Mouse (Mus musculus) midbrain, embryonic 10.5 days (tissue): ENCODE measurements around the gene Izumo1r. TPM values are rescaled to one million over a fixed set of nuclear protein-coding genes. Genes with fewer than 3 reads are reported as not detected.
A peak's percentile ranks its signal among the peaks of the same experiment; 100 is the strongest.

Experiments used
- DNase-seq: peaks from one replicate; pipeline ENCODE4 v3.0.0-alpha.2; 2017; ENCODE audit warnings: low spot score
- H3K27ac ChIP-seq: fragments of 300-500 bp; sonication (generic); replicated peaks from 2 replicates; pipeline ENCODE4 v1.5.1; 2016; ENCODE audit warnings: mild to moderate bottlenecking
- H3K27me3 ChIP-seq: fragments of 300-500 bp; sonication (generic); 2 replicates; pipeline ENCODE4 v1.6.1; 2016; ENCODE audit warnings: low read depth, mild to moderate bottlenecking; ENCODE audit not compliant: poor library complexity, severe bottlenecking
- H3K36me3 ChIP-seq: fragments of 300-500 bp; sonication (generic); 2 replicates; pipeline ENCODE4 v1.6.1; 2016; ENCODE audit warnings: mild to moderate bottlenecking, moderate library complexity
- H3K4me1 ChIP-seq: fragments of 300-500 bp; sonication (generic); 2 replicates; pipeline ENCODE4 v1.6.1; 2016
- H3K4me3 ChIP-seq: fragments of 300-500 bp; sonication (generic); 2 replicates; pipeline ENCODE4 v1.5.1; 2016; ENCODE audit warnings: mild to moderate bottlenecking, moderate library complexity
- H3K9me3 ChIP-seq: fragments of 300-500 bp; sonication (generic); replicated peaks from 2 replicates; pipeline ENCODE4 v1.6.1; 2016; ENCODE audit warnings: mild to moderate bottlenecking
- WGBS: fragments of 180-500 bp; shearing (Covaris S2); methylation state at CpG from one replicate; pipeline ENCODE4 v1.1.7; 2016; 5-methylcytosine and 5-hydroxymethylcytosine counted together
- polyA plus RNA-seq: library from polyadenylated mRNA; unstranded; fragments of >200 nt; fragmentation: Nextera tagmentation; extraction: Ambion mirVana; gene quantifications from 2 replicates; pipeline ENCODE4 v1.2.1, GENCODE M21; 2016

Gene Izumo1r
- not detected in 2 replicates for polyA plus RNA-seq

- no peak within 1 kb of the TSS for H3K27ac ChIP-seq
Observed at GRCm38 (mm10) chr9:14903581-14904378, at the start of gene Izumo1r. Gene Izumo1r (minus strand): TSS chr9:14903949.

GRCm38 (mm10) chr9:14951072-14951471 lies 47.3 kb upstream of the Izumo1r start:
- no peak for DNase-seq
- Histone ChIP-seq H3K9me3 (peaks cover 7% of the 10 kb centered on the region; the same call in 1 of the 2 replicates), H3K27me3 (no peaks in the 10 kb centered on the region), H3K36me3 (no peaks in the 10 kb centered on the region; the same call in 1 of the 2 replicates), H3K4me3 (no peak overlapping the region), H3K27ac (peak overlapping the region; percentile 46; the same call in 1 of the 2 replicates), H3K4me1 (peaks cover 23% of the 10 kb centered on the region)
- WGBS: 48% methylated on average over 5 of the region's 5 CpGs

More at GRCm38 (mm10) chr9:14903581-14904378, at the start of gene Izumo1r:
- Histone ChIP-seq H3K36me3 (no peaks in the 10 kb centered on the region), H3K4me1 (peaks cover 22% of the 10 kb centered on the region), H3K27me3 (no peaks in the 10 kb centered on the region), H3K4me3 (no peak within 1 kb of the TSS), H3K9me3 (no peaks in the 10 kb centered on the region)
- 32% methylated on average over 11 of the region's 11 CpGs for WGBS
- no peak for DNase-seq

- 80% methylated on average over 5 of the region's 5 CpGs for WGBS
- peak; percentile 18 for DNase-seq
- Histone ChIP-seq H3K27ac (no peak overlapping the region), H3K4me1 (peaks cover 23% of the 10 kb centered on the region), H3K36me3 (no peaks in the 10 kb centered on the region; the same call in 1 of the 2 replicates), H3K27me3 (no peaks in the 10 kb centered on the region), H3K4me3 (no peak overlapping the region), H3K9me3 (peaks cover 7% of the 10 kb centered on the region; the same call in 1 of the 2 replicates)
Observed at GRCm38 (mm10) chr9:14948843-14949242, 45.1 kb upstream of the Izumo1r start.

- H3K27ac ChIP-seq: no peak overlapping the region
- DNase-seq: no peak
- H3K4me3 ChIP-seq: no peak overlapping the region
- WGBS: 82% methylated on average over 4 of the region's 4 CpGs
- H3K9me3 ChIP-seq: peaks cover 7% of the 10 kb centered on the region; the same call in 1 of the 2 replicates
- no peaks in the 10 kb centered on the region; the same call in 1 of the 2 replicates for H3K36me3 ChIP-seq
- peaks cover 23% of the 10 kb centered on the region for H3K4me1 ChIP-seq
- no peaks in the 10 kb centered on the region for H3K27me3 ChIP-seq
Observed at GRCm38 (mm10) chr9:14946677-14947076, 42.9 kb upstream of the Izumo1r start.

- 80% methylated on average over 3 of the region's 3 CpGs for WGBS
Observed at GRCm38 (mm10) chr9:14945919-14946318, 42.2 kb upstream of the Izumo1r start.

GRCm38 (mm10) chr9:14942143-14942720 lies 38.5 kb upstream of the Izumo1r start:
- H3K4me1 ChIP-seq: peaks cover 2% of the 10 kb centered on the region; the same call in 1 of the 2 replicates
- WGBS: 44% methylated on average over 3 of the region's 3 CpGs
- no peak overlapping the region for H3K4me3 ChIP-seq
- H3K9me3 ChIP-seq: no peaks in the 10 kb centered on the region
- no peak for DNase-seq
- no peaks in the 10 kb centered on the region for H3K36me3 ChIP-seq
- H3K27ac ChIP-seq: no peak overlapping the region
- no peaks in the 10 kb centered on the region for H3K27me3 ChIP-seq

More at GRCm38 (mm10) chr9:14945919-14946318, 42.2 kb upstream of the Izumo1r start:
- Histone ChIP-seq H3K4me1 (peaks cover 16% of the 10 kb centered on the region), H3K4me3 (no peak overlapping the region), H3K36me3 (no peaks in the 10 kb centered on the region; the same call in 1 of the 2 replicates), H3K27ac (no peak overlapping the region), H3K9me3 (peaks cover 7% of the 10 kb centered on the region; the same call in 1 of the 2 replicates), H3K27me3 (no peaks in the 10 kb centered on the region)
- no peak for DNase-seq

- Histone ChIP-seq H3K9me3 (no peaks in the 10 kb centered on the region), H3K27ac (no peak overlapping the region), H3K27me3 (no peaks in the 10 kb centered on the region), H3K36me3 (no peaks in the 10 kb centered on the region), H3K4me1 (peaks cover 7% of the 10 kb centered on the region), H3K4me3 (no peak overlapping the region)
- WGBS: 78% methylated on average over 3 of the region's 3 CpGs
- DNase-seq: no peak
Observed at GRCm38 (mm10) chr9:14939610-14940009, 35.9 kb upstream of the Izumo1r start.

- Histone ChIP-seq H3K4me3 (no peak overlapping the region), H3K4me1 (peaks cover 5% of the 10 kb centered on the region), H3K36me3 (no peaks in the 10 kb centered on the region), H3K27me3 (no peaks in the 10 kb centered on the region), H3K9me3 (no peaks in the 10 kb centered on the region), H3K27ac (no peak overlapping the region)
- 87% methylated on average over 1 of the region's 1 CpGs for WGBS
- DNase-seq: no peak
Observed at GRCm38 (mm10) chr9:14937308-14937707, 33.6 kb upstream of the Izumo1r start.

GRCm38 (mm10) chr9:14934851-14935250 lies 31.1 kb upstream of the Izumo1r start:
- no peak for DNase-seq
- Histone ChIP-seq H3K9me3 (no peaks in the 10 kb centered on the region), H3K4me3 (no peak overlapping the region), H3K27ac (no peak overlapping the region), H3K36me3 (no peaks in the 10 kb centered on the region), H3K4me1 (peaks cover 5% of the 10 kb centered on the region), H3K27me3 (no peaks in the 10 kb centered on the region)
- 38% methylated on average over 2 of the region's 2 CpGs for WGBS

- 85% methylated on average over 7 of the region's 7 CpGs for WGBS
- DNase-seq: no peak
- H3K4me1 ChIP-seq: peaks cover 5% of the 10 kb centered on the region
- no peaks in the 10 kb centered on the region for H3K9me3 ChIP-seq
- no peak overlapping the region for H3K27ac ChIP-seq
- no peaks in the 10 kb centered on the region for H3K27me3 ChIP-seq
- no peak overlapping the region for H3K4me3 ChIP-seq
- H3K36me3 ChIP-seq: no peaks in the 10 kb centered on the region
Observed at GRCm38 (mm10) chr9:14931943-14932342, 28.2 kb upstream of the Izumo1r start.

- no peaks in the 10 kb centered on the region for H3K36me3 ChIP-seq
- WGBS: 91% methylated on average over 8 of the region's 8 CpGs
- H3K27ac ChIP-seq: no peak overlapping the region
- H3K4me1 ChIP-seq: peaks cover 5% of the 10 kb centered on the region
- H3K9me3 ChIP-seq: no peaks in the 10 kb centered on the region
- no peak for DNase-seq
- no peak overlapping the region for H3K4me3 ChIP-seq
- H3K27me3 ChIP-seq: no peaks in the 10 kb centered on the region
Observed at GRCm38 (mm10) chr9:14931211-14931610, 27.5 kb upstream of the Izumo1r start.

- Histone ChIP-seq H3K27me3 (no peaks in the 10 kb centered on the region), H3K4me3 (no peak overlapping the region), H3K27ac (no peak overlapping the region), H3K36me3 (no peaks in the 10 kb centered on the region), H3K9me3 (no peaks in the 10 kb centered on the region), H3K4me1 (peaks cover 7% of the 10 kb centered on the region; the same call in 1 of the 2 replicates)
- DNase-seq: no peak
- WGBS: 62% methylated on average over 1 of the region's 1 CpGs
Observed at GRCm38 (mm10) chr9:14926593-14926992, 22.8 kb upstream of the Izumo1r start.

GRCm38 (mm10) chr9:14923625-14924024 lies 19.9 kb upstream of the Izumo1r start:
- Histone ChIP-seq H3K4me3 (no peak overlapping the region), H3K27ac (no peak overlapping the region), H3K36me3 (no peaks in the 10 kb centered on the region), H3K4me1 (peaks cover 10% of the 10 kb centered on the region; the same call in 1 of the 2 replicates), H3K9me3 (no peaks in the 10 kb centered on the region), H3K27me3 (no peaks in the 10 kb centered on the region)
- WGBS: 75% methylated on average over 4 of the region's 4 CpGs
- no peak for DNase-seq
